Mouse (Mus musculus): Measurements from ENCODE around the gene Rab3il1.

DNA sequence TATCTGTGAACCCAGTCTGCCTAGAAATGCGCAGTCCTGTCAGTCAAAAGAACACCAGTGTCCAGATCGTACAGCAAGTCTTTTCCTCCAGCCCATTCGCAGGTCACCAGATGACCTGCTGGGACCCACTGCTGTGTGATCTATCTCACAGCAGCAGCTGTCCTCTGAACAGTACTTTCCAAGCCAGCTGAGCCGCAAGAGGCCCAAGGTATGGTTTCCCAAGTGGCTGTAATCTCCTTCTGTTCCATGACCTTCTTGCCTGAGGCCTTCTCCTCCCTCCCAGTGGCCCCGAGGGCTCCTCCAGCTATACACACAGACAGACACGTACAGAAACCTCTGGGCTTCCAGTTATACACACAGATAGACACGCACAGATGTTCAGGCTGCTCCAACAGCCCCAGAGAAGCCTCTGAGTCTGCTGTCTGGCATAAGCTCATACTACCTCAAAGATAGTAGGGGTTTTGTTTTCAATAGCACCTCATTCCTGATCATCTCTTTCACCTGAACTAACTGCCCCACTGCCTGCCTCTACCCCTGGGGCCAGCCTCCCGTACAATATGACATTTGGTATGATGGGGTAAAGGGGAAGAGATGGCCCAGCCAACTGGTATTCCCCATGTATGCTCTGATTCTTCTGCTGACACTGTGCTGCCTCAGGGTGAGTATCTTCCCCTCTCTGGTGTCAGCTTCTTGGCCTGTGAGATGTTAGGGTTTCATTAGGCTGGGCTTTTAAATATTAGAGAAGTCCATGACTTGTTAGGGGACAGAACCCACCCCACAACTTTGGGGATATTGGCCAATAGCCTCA lies 59.5 kb downstream of the Rab3il1 start:
- TF ChIP-seq POLR2A (IDR thresholded peaks at IDR 0.05; ENCODE audit: extremely low read depth, insufficient read depth, low read length): no peak
- no peak for TF ChIP-seq CTCF (IDR thresholded peaks at IDR 0.05; ENCODE audit: low read depth, low read length)
